Mouse (Mus musculus) MEL (cell line): ENCODE measurements around the gene Coasy. TPM values are rescaled to one million over a fixed set of nuclear protein-coding genes. Genes with fewer than 3 reads are reported as not detected.

Source experiments
- DNase-seq: peaks from one replicate; pipeline ENCODE4 v3.0.0; 2011; ENCODE audit warnings: low read depth, low spot score
- H3K27ac ChIP-seq: 2 replicates; pipeline ENCODE4 v1.5.1; 2012; ENCODE audit warnings: low read depth, mild to moderate bottlenecking, control low read depth, low read length, moderate library complexity; ENCODE audit not compliant: control insufficient read depth
- H3K27me3 ChIP-seq, 2 experiments: fragments of 150-350 bp in 1 of 2; sonication (generic) in 1 of 2; 2 replicates each; pipeline ENCODE4 v1.6.1; 2012; ENCODE audit warnings: low read length in 2 of 2, mild to moderate bottlenecking in 2 of 2, improper control_type of control experiment in 1 of 2, moderate library complexity in 1 of 2; ENCODE audit not compliant: insufficient read depth in 2 of 2, control insufficient read depth in 1 of 2
- H3K36me3 ChIP-seq, 2 experiments: 2 replicates each; pipeline ENCODE4 v1.6.1; 2012 to 2014; ENCODE audit warnings: low read length in 2 of 2, improper control_type of control experiment in 1 of 2, inconsistent platforms in 1 of 2, mild to moderate bottlenecking in 1 of 2; ENCODE audit not compliant: insufficient read depth in 2 of 2, control insufficient read depth in 1 of 2
- H3K4me1 ChIP-seq, 2 experiments: fragments of 150-350 bp in 1 of 2; sonication (generic) in 1 of 2; 2 replicates each; pipeline ENCODE4 v1.6.1; 2012; ENCODE audit warnings: low read length in 2 of 2, improper control_type of control experiment in 1 of 2, mild to moderate bottlenecking in 1 of 2; ENCODE audit not compliant: insufficient read depth in 2 of 2, control insufficient read depth in 1 of 2
- H3K4me3 ChIP-seq, 2 experiments: fragments of 150-350 bp in 1 of 2; sonication (generic) in 1 of 2; 2 replicates each; pipeline ENCODE4 v1.5.1; 2012; ENCODE audit warnings: low read depth in 2 of 2, low read length in 2 of 2, mild to moderate bottlenecking in 2 of 2, moderate library complexity in 2 of 2, control low read depth in 1 of 2, improper control_type of control experiment in 1 of 2; ENCODE audit not compliant: control insufficient read depth in 1 of 2, insufficient read depth in 1 of 2
- H3K79me2 ChIP-seq: 2 replicates; pipeline ENCODE4 v1.6.1; 2012; ENCODE audit warnings: mild to moderate bottlenecking, low read length, moderate library complexity; ENCODE audit not compliant: control insufficient read depth, poor library complexity, insufficient read depth
- H3K9ac ChIP-seq: 2 replicates; pipeline ENCODE4 v1.6.1; 2012; ENCODE audit warnings: low read depth, mild to moderate bottlenecking, control low read depth, low read length, moderate library complexity; ENCODE audit not compliant: control insufficient read depth, poor library complexity, severe bottlenecking
- H3K9me3 ChIP-seq: fragments of 150-350 bp; sonication (generic); replicated peaks from 2 replicates; pipeline ENCODE4 v1.6.1; 2012; ENCODE audit warnings: mild to moderate bottlenecking, low read length, improper control_type of control experiment, moderate library complexity; ENCODE audit not compliant: insufficient read depth
- CHD1 ChIP-seq: IDR thresholded peaks from 2 replicates; pipeline ENCODE4 v1.6.1; 2012; ENCODE audit warnings: low read depth, mild to moderate bottlenecking, inconsistent platforms, low read length, improper control_type of control experiment
- CHD2 ChIP-seq: IDR thresholded peaks from 2 replicates; pipeline ENCODE4 v1.6.1; 2011; ENCODE audit warnings: low read length, improper control_type of control experiment
- CTCF ChIP-seq, 3 experiments: IDR thresholded peaks in 2 of 3; conservative IDR thresholded peaks in 1 of 3; 2 replicates each; pipeline ENCODE4 v1.5.1; 2011 to 2012; ENCODE audit warnings: low read length in 3 of 3, low read depth in 2 of 3, mild to moderate bottlenecking in 2 of 3, improper control_type of control experiment in 1 of 3, inconsistent platforms in 1 of 3, mixed read lengths in 1 of 3, moderate library complexity in 1 of 3; ENCODE audit not compliant: control insufficient read depth in 1 of 3, insufficient read depth in 1 of 3, poor library complexity in 1 of 3, severe bottlenecking in 1 of 3
- ETS1 ChIP-seq: IDR thresholded peaks from 2 replicates; pipeline ENCODE4 v1.6.1; 2012; ENCODE audit warnings: low read depth, mild to moderate bottlenecking, inconsistent platforms, low read length, improper control_type of control experiment, moderate library complexity
- GABPA ChIP-seq: IDR thresholded peaks from 2 replicates; pipeline ENCODE4 v1.6.1; 2012; ENCODE audit warnings: low read depth, mild to moderate bottlenecking, inconsistent platforms, low read length, improper control_type of control experiment, moderate library complexity
- GATA1 ChIP-seq: IDR thresholded peaks from 2 replicates; pipeline ENCODE4 v1.6.1; 2011; ENCODE audit warnings: low read depth, low read length, improper control_type of control experiment
- JUND ChIP-seq: IDR thresholded peaks from 2 replicates; pipeline ENCODE4 v1.6.1; 2011; ENCODE audit warnings: low read depth, mild to moderate bottlenecking, improper control_type of control experiment, low read length
- MAZ ChIP-seq: IDR thresholded peaks from 2 replicates; pipeline ENCODE4 v1.6.1; 2012; ENCODE audit warnings: low read depth, mild to moderate bottlenecking, inconsistent platforms, low read length, improper control_type of control experiment
- MEF2A ChIP-seq: IDR thresholded peaks from 2 replicates; pipeline ENCODE4 v1.6.1; 2014; ENCODE audit warnings: low read depth, mild to moderate bottlenecking, inconsistent platforms, low read length, improper control_type of control experiment; ENCODE audit not compliant: poor library complexity, insufficient replicate concordance, severe bottlenecking; ENCODE audit errors: extremely low read depth
- NELFE ChIP-seq: IDR thresholded peaks from 2 replicates; pipeline ENCODE4 v1.6.1; 2011; ENCODE audit warnings: low read depth, low read length, improper control_type of control experiment
- NRF1 ChIP-seq: IDR thresholded peaks from 2 replicates; pipeline ENCODE4 v1.6.1; 2014; ENCODE audit warnings: low read depth, mild to moderate bottlenecking, inconsistent platforms, low read length, improper control_type of control experiment, moderate library complexity; ENCODE audit not compliant: poor library complexity, insufficient read depth, severe bottlenecking
- POLR2A ChIP-seq, 2 experiments: IDR thresholded peaks; 2 replicates each; pipeline ENCODE4 v1.6.1; 2011 to 2012; ENCODE audit warnings: low read length in 2 of 2, mild to moderate bottlenecking in 2 of 2, control low read depth in 1 of 2, improper control_type of control experiment in 1 of 2, low read depth in 1 of 2, moderate library complexity in 1 of 2; ENCODE audit not compliant: control insufficient read depth in 1 of 2, insufficient read depth in 1 of 2, poor library complexity in 1 of 2
- RAD21 ChIP-seq: IDR thresholded peaks from 2 replicates; pipeline ENCODE4 v1.6.1; 2011; ENCODE audit warnings: mild to moderate bottlenecking, low read depth, low read length, improper control_type of control experiment
- SIN3A ChIP-seq: IDR thresholded peaks from 2 replicates; pipeline ENCODE4 v1.6.1; 2012; ENCODE audit warnings: low read length, improper control_type of control experiment, inconsistent platforms
- TAL1 ChIP-seq: IDR thresholded peaks from 2 replicates; pipeline ENCODE4 v1.6.1; 2012; ENCODE audit warnings: mild to moderate bottlenecking, inconsistent platforms, low read length, moderate library complexity, mixed read lengths
- TBP ChIP-seq: IDR thresholded peaks from 2 replicates; pipeline ENCODE4 v1.8.0; 2011; ENCODE audit warnings: low read depth, low read length, improper control_type of control experiment
- UBTF ChIP-seq: IDR thresholded peaks from 2 replicates; pipeline ENCODE4 v1.6.1; 2012; ENCODE audit warnings: low read depth, mild to moderate bottlenecking, inconsistent platforms, low read length, improper control_type of control experiment, moderate library complexity, borderline replicate concordance; ENCODE audit not compliant: insufficient read depth
- USF1 ChIP-seq: IDR thresholded peaks from 2 replicates; pipeline ENCODE4 v1.6.1; 2014; ENCODE audit warnings: low read depth, mild to moderate bottlenecking, inconsistent platforms, low read length, improper control_type of control experiment, moderate library complexity
- USF2 ChIP-seq, 2 experiments: IDR thresholded peaks; 2 replicates each; pipeline ENCODE4 v1.6.1; 2011 to 2012; ENCODE audit warnings: improper control_type of control experiment in 2 of 2, low read length in 2 of 2, borderline replicate concordance in 1 of 2, inconsistent platforms in 1 of 2, low read depth in 1 of 2, mild to moderate bottlenecking in 1 of 2; ENCODE audit not compliant: insufficient read depth in 1 of 2
- ZC3H11A ChIP-seq: IDR thresholded peaks from 2 replicates; pipeline ENCODE4 v1.6.1; 2012; ENCODE audit warnings: low read depth, mild to moderate bottlenecking, inconsistent platforms, low read length, improper control_type of control experiment
- ZKSCAN1 ChIP-seq: IDR thresholded peaks from 2 replicates; pipeline ENCODE4 v1.6.1; 2012; ENCODE audit warnings: low read depth, mild to moderate bottlenecking, inconsistent platforms, low read length, improper control_type of control experiment, moderate library complexity
- ZNF384 ChIP-seq: IDR thresholded peaks from 2 replicates; pipeline ENCODE4 v1.6.1; 2012; ENCODE audit warnings: low read depth, mild to moderate bottlenecking, inconsistent platforms, low read length, improper control_type of control experiment
- polyA plus RNA-seq, 2 experiments: library from polyadenylated mRNA; stranded (reverse) in 1 of 2; unstranded in 1 of 2; fragments of >175 nt in 1 of 2; fragments of >200 nt in 1 of 2; gene quantifications; 2 replicates each; pipeline versions ENCODE4 v1.2.1 to v1.2.4; 2012; ENCODE audit warnings: low replicate concordance in 2 of 2, low read depth in 1 of 2; ENCODE audit not compliant: insufficient read length in 2 of 2, insufficient read depth in 1 of 2, missing spikeins in 1 of 2
- total RNA-seq: library from RNA; depleted of rRNA; stranded (reverse); fragments of 300-350 nt; gene quantifications from 2 replicates; pipeline ENCODE4 v1.2.3, GENCODE M21; 2012

Coasy gene
- total and polyA plus RNA-seq, 3 experiments: 34.8 to 44.2 TPM; not detected in 1

- no peaks in the 10 kb centered on the region for H3K9me3 ChIP-seq
- peaks cover 12% of the 10 kb centered on the region for H3K79me2 ChIP-seq
- H3K27me3 ChIP-seq: no peaks in the 10 kb centered on the region
- no peaks in the 10 kb centered on the region for H3K4me1 ChIP-seq
- TF ChIP-seq ZNF384 (no peak), CHD1 (no peak), TAL1 (no peak), GABPA (no peak), GATA1 (no peak), NELFE (no peak), USF2 (IDR thresholded peaks at IDR 0.05; ENCODE audit: borderline replicate concordance in 1 of 2, insufficient read depth in 1 of 2, low read depth in 1 of 2, low read length in 2 of 2) (no peak), ZKSCAN1 (no peak), USF1 (no peak), MEF2A (no peak)
- no peak overlapping the region for H3K4me3 ChIP-seq
- no peak for DNase-seq
- no peak overlapping the region for H3K27ac ChIP-seq
- H3K36me3 ChIP-seq: peaks cover 0 to 14% of the 10 kb centered on the region in 2 experiments; a peak in 2 of 4 replicates
- H3K9ac ChIP-seq: no peak overlapping the region
Observed at GRCm38 (mm10) chr11:101109351-101109750, 27.0 kb downstream of the Coasy start.

- Histone ChIP-seq H3K4me3 (no peak overlapping the region), H3K79me2 (peaks cover 20% of the 10 kb centered on the region), H3K36me3 (peaks cover 0 to 9% of the 10 kb centered on the region in 2 experiments; a peak in 2 of 4 replicates), H3K9ac (no peak overlapping the region), H3K27ac (no peak overlapping the region), H3K4me1 (no peaks in the 10 kb centered on the region), H3K9me3 (no peaks in the 10 kb centered on the region), H3K27me3 (no peaks in the 10 kb centered on the region)
- TF ChIP-seq JUND (no peak), TAL1 (no peak), RAD21 (no peak), CHD2 (no peak), USF1 (no peak), ZC3H11A (no peak), TBP (no peak), UBTF (no peak), CTCF (IDR thresholded peaks at IDR 0.05 in 2 of 3, conservative IDR thresholded peaks at IDR 0.05 in 1 of 3; ENCODE audit: control insufficient read depth in 1 of 3, insufficient read depth in 1 of 3, low read depth in 2 of 3, low read length in 3 of 3, poor library complexity in 1 of 3, severe bottlenecking in 1 of 3) (no peak), ETS1 (no peak), ZKSCAN1 (no peak), NRF1 (no peak), POLR2A (IDR thresholded peaks at IDR 0.05; ENCODE audit: control insufficient read depth in 1 of 2, insufficient read depth in 1 of 2, low read depth in 1 of 2, low read length in 2 of 2, poor library complexity in 1 of 2) (no peak), SIN3A (no peak), MAZ (no peak)
- DNase-seq: no peak
Observed at GRCm38 (mm10) chr11:101110708-101111107, 28.3 kb downstream of the Coasy start.
